Mouse (Mus musculus) myocyte (in vitro differentiated cells): ENCODE results near the gene Fuca2.

ENCODE experiments used
- CEBPB ChIP-seq: IDR thresholded peaks from 2 replicates; pipeline ENCODE4 v1.6.1; 2011; ENCODE audit warnings: mild to moderate bottlenecking, moderate library complexity; ENCODE audit not compliant: poor library complexity, insufficient read depth, severe bottlenecking
- MYOD1 ChIP-seq, 3 experiments: IDR thresholded peaks; one replicate each; pipeline ENCODE4 v1.6.1; 2011; ENCODE audit warnings: control low read depth in 2 of 3, low read depth in 2 of 3, mild to moderate bottlenecking in 2 of 3, moderate library complexity in 1 of 3; ENCODE audit not compliant: insufficient read length in 2 of 3, control insufficient read depth in 1 of 3
- POLR2A ChIP-seq: IDR thresholded peaks from one replicate; pipeline ENCODE4 v1.6.1; 2011; ENCODE audit warnings: low read depth, mild to moderate bottlenecking, control low read depth, moderate library complexity; ENCODE audit not compliant: insufficient read length
- POLR2AphosphoS2 ChIP-seq: IDR thresholded peaks from one replicate; pipeline ENCODE4 v1.6.1; 2011; ENCODE audit warnings: low read depth, control low read depth; ENCODE audit not compliant: insufficient read length
- REST ChIP-seq: IDR thresholded peaks from one replicate; pipeline ENCODE4 v1.6.1; 2011; ENCODE audit warnings: mild to moderate bottlenecking, control low read depth, moderate library complexity; ENCODE audit not compliant: insufficient read depth, insufficient read length
- TCF12 ChIP-seq: IDR thresholded peaks from one replicate; pipeline ENCODE4 v1.6.1; 2011; ENCODE audit warnings: mild to moderate bottlenecking, control low read depth; ENCODE audit not compliant: poor library complexity, insufficient read depth, severe bottlenecking
- USF1 ChIP-seq: IDR thresholded peaks from one replicate; pipeline ENCODE4 v1.6.1; 2011; ENCODE audit warnings: low read depth, mild to moderate bottlenecking, control low read depth, moderate library complexity

- TF ChIP-seq POLR2A (no peak), POLR2AphosphoS2 (no peak), MYOD1 (IDR thresholded peaks at IDR 0.05; ENCODE audit: control insufficient read depth in 1 of 3, insufficient read length in 2 of 3, low read depth in 2 of 3) (no peak), CEBPB (no peak), TCF12 (no peak), USF1 (no peak), REST (no peak)
Measured at GRCm38 (mm10) chr10:13473833-13474567, 25.3 kb upstream of the Fuca2 start, which contains the start of gene Phactr2.
